Mouse (Mus musculus) kidney, postnatal 36 days (tissue): ENCODE measurements at regions not wholly inside any gene's neighbourhood (a gene's known extent, or its start where the extent isn't known, plus 50 kb on each side); places are given as distances from the start of the nearest gene placed in this dataset.

Experiments
- DNase-seq, 2 experiments: peaks; one replicate each; pipeline ENCODE4 v3.0.0; 2021 to 2022; ENCODE audit warnings: mixed read lengths in 2 of 2

DNA sequence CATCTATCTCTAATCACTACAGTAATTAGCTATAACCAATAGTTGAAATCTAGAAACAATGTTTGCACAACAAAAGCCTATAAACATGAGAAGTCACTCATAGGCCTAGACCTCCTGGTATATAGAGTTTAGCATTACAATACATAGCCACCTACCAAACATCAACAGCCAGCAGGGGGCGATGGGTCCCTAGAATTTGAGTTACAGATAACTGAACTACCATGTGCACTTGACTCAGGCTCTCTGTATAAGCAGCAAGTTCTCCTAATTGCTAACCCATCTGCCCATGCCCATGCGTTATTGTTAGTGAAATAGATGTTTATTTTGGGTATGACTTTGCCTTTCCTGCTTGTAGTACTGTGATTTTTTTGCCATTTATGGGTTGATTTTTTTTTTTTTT lies 106.9 kb upstream of the Tgif2lx2 start:
- peak; percentile 2 to 17 for DNase-seq

DNA sequence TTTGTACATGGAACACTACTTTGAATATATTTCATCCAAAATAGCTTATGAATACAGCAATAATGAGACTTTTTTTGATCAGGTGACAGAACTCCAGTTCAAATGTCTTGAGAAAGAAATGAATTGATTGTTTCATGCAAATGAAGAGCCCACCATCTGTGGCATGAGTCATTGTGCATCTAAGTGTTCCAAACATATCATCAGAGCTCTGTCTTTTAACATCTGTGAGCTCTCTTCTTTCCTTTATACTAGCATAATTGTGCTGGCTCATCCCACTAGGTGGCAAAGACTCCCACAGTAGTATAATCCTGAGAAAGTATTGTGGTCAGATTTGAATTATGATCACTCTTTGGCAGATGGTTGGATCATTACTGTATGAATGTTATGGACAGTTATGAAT lies 70.1 kb upstream of the Tgif2lx2 start:
- no peak for DNase-seq
